Mouse (Mus musculus): Measurements from ENCODE around the gene Asb5. TPM values are rescaled to one million over a fixed set of nuclear protein-coding genes. Genes with fewer than 3 reads are reported as not detected.

Asb5 gene
- total RNA-seq, 2 experiments from 2014 or later: 3.7 to 4.7 TPM

Other genes with a start within 250 kb of the Asb5 start
- gene Spcs3, start 418 bp downstream of the Asb5 start, total RNA-seq (2021): 10 to 100 TPM; 38.0 to 39.8 TPM
- under 1 TPM in 1 of 2 experiments, not detected in 1; 0.33 TPM for gene Spata4, start 71.2 kb downstream of the Asb5 start, total RNA-seq (2021)